8 mouse cellular contexts compared by ENCODE assay signal in the genomic region with DNA sequence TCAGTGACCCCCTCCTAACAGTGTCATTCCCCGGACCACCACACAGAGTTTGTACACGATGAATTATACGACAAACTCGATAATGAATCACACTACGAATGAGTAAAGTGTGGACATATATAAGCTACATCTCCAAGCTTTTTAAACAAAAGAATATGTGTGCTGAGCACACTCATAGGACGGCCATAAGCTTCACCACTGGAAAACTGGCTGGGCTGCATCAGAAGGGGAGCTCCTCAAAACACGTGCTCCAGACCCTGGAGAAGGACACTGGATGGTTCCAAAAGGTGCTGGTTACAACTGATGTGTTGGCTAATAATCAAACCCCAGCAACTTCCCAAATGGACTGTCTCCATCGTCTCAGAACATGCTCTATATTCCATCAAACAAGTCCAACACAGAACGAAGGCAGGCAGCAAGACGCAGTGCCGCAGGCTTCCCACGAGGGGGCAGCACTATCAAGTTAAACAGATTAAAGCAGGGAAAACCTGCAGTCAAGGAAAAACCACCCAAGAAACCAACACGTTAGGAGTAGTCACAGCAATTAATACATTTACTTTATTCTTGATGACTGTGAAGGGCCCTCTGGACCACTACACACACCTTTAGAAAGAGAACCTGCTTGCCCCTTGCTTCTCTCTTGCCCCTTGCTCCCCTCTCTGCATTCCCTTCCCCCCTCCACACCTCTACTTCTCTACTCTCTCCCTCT. TPM values are rescaled to one million over a fixed set of nuclear protein-coding genes. Genes with fewer than 3 reads are reported as not detected.
A peak's percentile ranks its signal among the peaks of the same experiment; 100 is the strongest.
DNase-seq lines count a peak whose midpoint lies in the region; ATAC-seq and TF ChIP-seq lines count a peak whose summit lies in the region.

No protein-coding gene starts in this region.

- DNase-seq in MEL (ENCODE audit: low read depth, low spot score) = peak; percentile 74
- DNase-seq in c-Kit-negative CD71-positive TER-119-positive erythroid progenitor cells, embryonic 14.5 days (ENCODE audit: low read depth, low spot score) = peak; percentile 16
- peak; percentile 82 for DNase-seq in forebrain, embryonic 11.5 days (ENCODE audit: low spot score)
- peak; percentile 88 for DNase-seq in hindbrain, embryonic 14.5 days (ENCODE audit: low spot score)
- peak; percentile 76 to 87 for DNase-seq in left cerebral cortex, adult 2 months (ENCODE audit: extremely low spot score in 1 of 2, low spot score in 2 of 2)
- DNase-seq in right cerebral cortex, postnatal 25 days = peak; percentile 76
- peak; percentile 70 to 76 for DNase-seq in urinary bladder, postnatal 36 days (ENCODE audit: low spot score in 2 of 2)

- intact Hi-C loops in left cerebral cortex, adult 2 months (cut with DNase I) = loop anchor here (1.0 to 5.0 kb wide), 3 partner anchors 169 to 657 kb away; no protein-coding TSS in a partner anchor

- H3K4me2 ChIP-seq in forebrain, embryonic 11.5 days (ENCODE audit: low read depth, low read length, severe bottlenecking) = no peak overlapping the region
- H3K4me2 ChIP-seq in hindbrain, embryonic 14.5 days (replicated peaks) = no peak overlapping the region

- peaks cover 0 to 3% of the 10 kb centered on the region in 2 experiments; a peak in 3 of 4 replicates for H3K36me3 ChIP-seq in MEL (ENCODE audit: control insufficient read depth in 1 of 2, insufficient read depth in 2 of 2, low read length in 2 of 2)
- no peaks in the 10 kb centered on the region for H3K36me3 ChIP-seq in forebrain, embryonic 11.5 days (ENCODE audit: control insufficient read depth, insufficient read depth, low read length)
- peaks cover 13% of the 10 kb centered on the region; the same call in 1 of the 2 replicates for H3K36me3 ChIP-seq in hindbrain, embryonic 14.5 days (replicated peaks; ENCODE audit: control insufficient read depth, insufficient read depth)

- ATAC-seq in forebrain, embryonic 11.5 days (replicated peaks; ENCODE audit: low FRiP score) = peak; percentile 60; the same call in 1 of the 2 replicates
- peak; percentile 54 for ATAC-seq in hindbrain, embryonic 14.5 days (ENCODE audit: low FRiP score)
- ATAC-seq in megakaryocyte progenitor cell, adult 5-6 weeks (replicated peaks; ENCODE audit: poor library complexity) = peak; percentile 96

- no peaks in the 10 kb centered on the region for H3K4me1 ChIP-seq in MEL (ENCODE audit: control insufficient read depth in 1 of 2, insufficient read depth in 2 of 2, low read length in 2 of 2)
- no peaks in the 10 kb centered on the region for H3K4me1 ChIP-seq in forebrain, embryonic 11.5 days (replicated peaks; ENCODE audit: control insufficient read depth, insufficient read depth, low read length)
- H3K4me1 ChIP-seq in hindbrain, embryonic 14.5 days (replicated peaks; ENCODE audit: control insufficient read depth, insufficient read depth, low read length) = no peaks in the 10 kb centered on the region

- H3K27ac ChIP-seq in MEL (ENCODE audit: control insufficient read depth, low read depth, low read length) = no peak overlapping the region
- no peak overlapping the region for H3K27ac ChIP-seq in forebrain, embryonic 11.5 days (ENCODE audit: low read depth, low read length)
- H3K27ac ChIP-seq in hindbrain, embryonic 14.5 days = no peak overlapping the region
- H3K27ac ChIP-seq in left cerebral cortex, adult 2 months = no peak overlapping the region

- no peak for TF ChIP-seq EP300 in MEL (IDR thresholded peaks at IDR 0.05; ENCODE audit: low read depth in 1 of 2, low read length in 2 of 2)

- TF ChIP-seq CTCF in MEL (IDR thresholded peaks at IDR 0.05 in 2 of 3, conservative IDR thresholded peaks at IDR 0.05 in 1 of 3; ENCODE audit: control insufficient read depth in 1 of 3, insufficient read depth in 1 of 3, low read depth in 2 of 3, low read length in 3 of 3, poor library complexity in 1 of 3, severe bottlenecking in 1 of 3) = peak; percentile 89 to 96 (median 91)
- TF ChIP-seq CTCF in left cerebral cortex, adult 2 months (IDR thresholded peaks at IDR 0.05) = peak; percentile 98

- no peaks in the 10 kb centered on the region for H3K9me3 ChIP-seq in MEL (replicated peaks; ENCODE audit: insufficient read depth, low read length)
- H3K9me3 ChIP-seq in forebrain, embryonic 11.5 days (ENCODE audit: control insufficient read depth, low read length) = no peaks in the 10 kb centered on the region
- no peaks in the 10 kb centered on the region for H3K9me3 ChIP-seq in hindbrain, embryonic 14.5 days (ENCODE audit: control insufficient read depth, low read length)

- no peak for TF ChIP-seq POLR2A in MEL (IDR thresholded peaks at IDR 0.05; ENCODE audit: control insufficient read depth in 1 of 2, insufficient read depth in 1 of 2, low read depth in 1 of 2, low read length in 2 of 2, poor library complexity in 1 of 2)

- TF ChIP-seq RAD21 in MEL (IDR thresholded peaks at IDR 0.05; ENCODE audit: low read depth, low read length) = peak; percentile 88

- H3K27me3 ChIP-seq in MEL (ENCODE audit: control insufficient read depth in 1 of 2, insufficient read depth in 2 of 2, low read length in 2 of 2) = no peaks in the 10 kb centered on the region
- H3K27me3 ChIP-seq in forebrain, embryonic 11.5 days (ENCODE audit: control insufficient read depth, insufficient read depth, low read length) = no peaks in the 10 kb centered on the region
- no peaks in the 10 kb centered on the region for H3K27me3 ChIP-seq in hindbrain, embryonic 14.5 days (ENCODE audit: control insufficient read depth, insufficient read depth, low read length)

- H3K4me3 ChIP-seq in MEL (ENCODE audit: control insufficient read depth in 1 of 2, insufficient read depth in 1 of 2, low read depth in 2 of 2, low read length in 2 of 2) = no peak overlapping the region
- no peak overlapping the region for H3K4me3 ChIP-seq in forebrain, embryonic 11.5 days (ENCODE audit: low read depth, low read length)
- H3K4me3 ChIP-seq in hindbrain, embryonic 14.5 days (replicated peaks; ENCODE audit: low read length) = no peak overlapping the region
- no peak overlapping the region for H3K4me3 ChIP-seq in left cerebral cortex, adult 2 months

- 55% methylated on average over 13 of the region's 13 CpGs for WGBS in forebrain, embryonic 11.5 days
- 57% methylated on average over 13 of the region's 13 CpGs for WGBS in hindbrain, embryonic 14.5 days

- no peak overlapping the region for H3K9ac ChIP-seq in MEL (ENCODE audit: control insufficient read depth, low read depth, low read length, poor library complexity, severe bottlenecking)
- no peak overlapping the region for H3K9ac ChIP-seq in forebrain, embryonic 11.5 days (ENCODE audit: low read length)
- no peak overlapping the region for H3K9ac ChIP-seq in hindbrain, embryonic 14.5 days

- H3K79me2 ChIP-seq in MEL (ENCODE audit: control insufficient read depth, insufficient read depth, low read length, poor library complexity) = no peaks in the 10 kb centered on the region

TF ChIP-seq in MEL, 35 proteins besides CTCF, POLR2A, EP300 and RAD21:
- peak; percentile 97 for TF ChIP-seq SMC3 (IDR thresholded peaks at IDR 0.05; ENCODE audit: low read depth, low read length)
- no peak for TF ChIP-seq USF1 (IDR thresholded peaks at IDR 0.05; ENCODE audit: low read depth, low read length)
- peak; percentile 84 for TF ChIP-seq ZC3H11A (IDR thresholded peaks at IDR 0.05; ENCODE audit: low read depth, low read length)
- TF ChIP-seq MAFK (IDR thresholded peaks at IDR 0.05; ENCODE audit: borderline replicate concordance, low read depth, low read length) = peak; percentile 34; the same call in 1 of the 2 replicates

RNA-seq across cellular contexts. Expression of gene Fam3c, which starts 30.5 kb away (rescaled TPM):
- 28.2 and 30.7 TPM in 2 replicates for total RNA-seq in MEL (2012; rRNA removed)
- 100 to 1,000 TPM in 1 of 2 experiments, 10 to 100 TPM in 1; 28.2 to 396 TPM for polyA plus RNA-seq in MEL (2012; ENCODE audit: insufficient read depth in 1 of 2, insufficient read length in 2 of 2, low read depth in 1 of 2, low replicate concordance in 2 of 2, missing spikeins in 1 of 2)
- 34.2 and 35.1 TPM in 2 replicates for polyA plus RNA-seq in forebrain, embryonic 11.5 days (2014; fragmentation: Nextera tagmentation; extraction: Ambion mirVana)
- 81.1 and 101 TPM in 2 replicates for polyA plus RNA-seq in hindbrain, embryonic 14.5 days (2014; fragmentation: Nextera tagmentation; extraction: Ambion mirVana)
- 10 to 100 TPM; 86.8 to 92.8 TPM for total RNA-seq in left cerebral cortex, adult 2 months (2021)
- 20.2 and 27.8 TPM in 2 replicates for total RNA-seq in megakaryocyte progenitor cell, adult 5-6 weeks (2015)
- 51.0 and 76.7 TPM in 2 replicates for total RNA-seq in megakaryocyte progenitor cell, adult 5-6 weeks (2017)

RNA-seq across cellular contexts. Expression of gene Wnt16, which starts 37.5 kb away (rescaled TPM):
- not detected in 2 replicates for total RNA-seq in MEL (2012; rRNA removed)
- polyA plus RNA-seq in MEL (2012; ENCODE audit: insufficient read depth in 1 of 2, insufficient read length in 2 of 2, low read depth in 1 of 2, low replicate concordance in 2 of 2, missing spikeins in 1 of 2) = not detected
- 0.27 TPM in 2 replicates for polyA plus RNA-seq in forebrain, embryonic 11.5 days (2014; fragmentation: Nextera tagmentation; extraction: Ambion mirVana)
- polyA plus RNA-seq in hindbrain, embryonic 14.5 days (2014; fragmentation: Nextera tagmentation; extraction: Ambion mirVana) = 0.16 and 0.90 TPM in 2 replicates
- total RNA-seq in left cerebral cortex, adult 2 months (2021) = 1 to 10 TPM in 1 of 2 experiments, under 1 TPM in 1; 0.72 to 1.1 TPM
- total RNA-seq in megakaryocyte progenitor cell, adult 5-6 weeks (2015) = not detected in 2 replicates
- not detected in 2 replicates for total RNA-seq in megakaryocyte progenitor cell, adult 5-6 weeks (2017)

Comparison
In these comparisons a context has a peak if more than half of its experiments do, and no peak if none do; other contexts are left out.
1. DNase-seq: peak in every context shown above with its lines; median percentile 88 in hindbrain, embryonic 14.5 days; 82 in forebrain, embryonic 11.5 days; 82 in left cerebral cortex, adult 2 months; 76 in right cerebral cortex, postnatal 25 days; 74 in MEL; 73 in urinary bladder, postnatal 36 days; 16 in c-Kit-negative CD71-positive TER-119-positive erythroid progenitor cells, embryonic 14.5 days.